Mouse (Mus musculus) MEL (cell line): Measurements from ENCODE around the gene Prrg2. TPM values are rescaled to one million over a fixed set of nuclear protein-coding genes. Genes with fewer than 3 reads are reported as not detected.

Experiments
- DNase-seq: peaks from one replicate; pipeline ENCODE4 v3.0.0; 2011; ENCODE audit warnings: low read depth, low spot score
- H3K27ac ChIP-seq: 2 replicates; pipeline ENCODE4 v1.5.1; 2012; ENCODE audit warnings: low read depth, mild to moderate bottlenecking, control low read depth, low read length, moderate library complexity; ENCODE audit not compliant: control insufficient read depth
- H3K27me3 ChIP-seq, 2 experiments: fragments of 150-350 bp in 1 of 2; sonication (generic) in 1 of 2; 2 replicates each; pipeline ENCODE4 v1.6.1; 2012; ENCODE audit warnings: low read length in 2 of 2, mild to moderate bottlenecking in 2 of 2, improper control_type of control experiment in 1 of 2, moderate library complexity in 1 of 2; ENCODE audit not compliant: insufficient read depth in 2 of 2, control insufficient read depth in 1 of 2
- H3K36me3 ChIP-seq, 2 experiments: 2 replicates each; pipeline ENCODE4 v1.6.1; 2012 to 2014; ENCODE audit warnings: low read length in 2 of 2, improper control_type of control experiment in 1 of 2, inconsistent platforms in 1 of 2, mild to moderate bottlenecking in 1 of 2; ENCODE audit not compliant: insufficient read depth in 2 of 2, control insufficient read depth in 1 of 2
- H3K4me1 ChIP-seq, 2 experiments: fragments of 150-350 bp in 1 of 2; sonication (generic) in 1 of 2; 2 replicates each; pipeline ENCODE4 v1.6.1; 2012; ENCODE audit warnings: low read length in 2 of 2, improper control_type of control experiment in 1 of 2, mild to moderate bottlenecking in 1 of 2; ENCODE audit not compliant: insufficient read depth in 2 of 2, control insufficient read depth in 1 of 2
- H3K4me3 ChIP-seq, 2 experiments: fragments of 150-350 bp in 1 of 2; sonication (generic) in 1 of 2; 2 replicates each; pipeline ENCODE4 v1.5.1; 2012; ENCODE audit warnings: low read depth in 2 of 2, low read length in 2 of 2, mild to moderate bottlenecking in 2 of 2, moderate library complexity in 2 of 2, control low read depth in 1 of 2, improper control_type of control experiment in 1 of 2; ENCODE audit not compliant: control insufficient read depth in 1 of 2, insufficient read depth in 1 of 2
- H3K79me2 ChIP-seq: 2 replicates; pipeline ENCODE4 v1.6.1; 2012; ENCODE audit warnings: mild to moderate bottlenecking, low read length, moderate library complexity; ENCODE audit not compliant: control insufficient read depth, poor library complexity, insufficient read depth
- H3K9ac ChIP-seq: 2 replicates; pipeline ENCODE4 v1.6.1; 2012; ENCODE audit warnings: low read depth, mild to moderate bottlenecking, control low read depth, low read length, moderate library complexity; ENCODE audit not compliant: control insufficient read depth, poor library complexity, severe bottlenecking
- H3K9me3 ChIP-seq: fragments of 150-350 bp; sonication (generic); replicated peaks from 2 replicates; pipeline ENCODE4 v1.6.1; 2012; ENCODE audit warnings: mild to moderate bottlenecking, low read length, improper control_type of control experiment, moderate library complexity; ENCODE audit not compliant: insufficient read depth
- CHD2 ChIP-seq: IDR thresholded peaks from 2 replicates; pipeline ENCODE4 v1.6.1; 2011; ENCODE audit warnings: low read length, improper control_type of control experiment
- CTCF ChIP-seq, 3 experiments: IDR thresholded peaks in 2 of 3; conservative IDR thresholded peaks in 1 of 3; 2 replicates each; pipeline ENCODE4 v1.5.1; 2011 to 2012; ENCODE audit warnings: low read length in 3 of 3, low read depth in 2 of 3, mild to moderate bottlenecking in 2 of 3, improper control_type of control experiment in 1 of 3, inconsistent platforms in 1 of 3, mixed read lengths in 1 of 3, moderate library complexity in 1 of 3; ENCODE audit not compliant: control insufficient read depth in 1 of 3, insufficient read depth in 1 of 3, poor library complexity in 1 of 3, severe bottlenecking in 1 of 3
- E2F4 ChIP-seq: IDR thresholded peaks from 2 replicates; pipeline ENCODE4 v1.6.1; 2011; ENCODE audit warnings: low read depth, low read length, improper control_type of control experiment, borderline replicate concordance
- EP300 ChIP-seq, 2 experiments: IDR thresholded peaks; 2 replicates each; pipeline ENCODE4 v1.6.1; 2011; ENCODE audit warnings: improper control_type of control experiment in 2 of 2, low read length in 2 of 2, low read depth in 1 of 2, mild to moderate bottlenecking in 1 of 2
- GABPA ChIP-seq: IDR thresholded peaks from 2 replicates; pipeline ENCODE4 v1.6.1; 2012; ENCODE audit warnings: low read depth, mild to moderate bottlenecking, inconsistent platforms, low read length, improper control_type of control experiment, moderate library complexity
- GATA1 ChIP-seq: IDR thresholded peaks from 2 replicates; pipeline ENCODE4 v1.6.1; 2011; ENCODE audit warnings: low read depth, low read length, improper control_type of control experiment
- HCFC1 ChIP-seq: IDR thresholded peaks from 2 replicates; pipeline ENCODE4 v1.6.1; 2012; ENCODE audit warnings: low read depth, mild to moderate bottlenecking, inconsistent platforms, low read length, improper control_type of control experiment, moderate library complexity
- KAT2A ChIP-seq: conservative IDR thresholded peaks from 2 replicates; pipeline ENCODE4 v1.6.1; 2012; ENCODE audit warnings: low read depth, low read length, improper control_type of control experiment, inconsistent platforms
- MAX ChIP-seq: IDR thresholded peaks from 2 replicates; pipeline ENCODE4 v1.6.1; 2011; ENCODE audit warnings: low read length, improper control_type of control experiment
- MEF2A ChIP-seq: IDR thresholded peaks from 2 replicates; pipeline ENCODE4 v1.6.1; 2014; ENCODE audit warnings: low read depth, mild to moderate bottlenecking, inconsistent platforms, low read length, improper control_type of control experiment; ENCODE audit not compliant: poor library complexity, insufficient replicate concordance, severe bottlenecking; ENCODE audit errors: extremely low read depth
- MXI1 ChIP-seq: IDR thresholded peaks from 2 replicates; pipeline ENCODE4 v1.6.1; 2011; ENCODE audit warnings: mild to moderate bottlenecking, low read depth, low read length, improper control_type of control experiment
- MYB ChIP-seq: IDR thresholded peaks from 2 replicates; pipeline ENCODE4 v1.6.1; 2011; ENCODE audit warnings: mild to moderate bottlenecking, low read depth, low read length, improper control_type of control experiment
- POLR2A ChIP-seq, 2 experiments: IDR thresholded peaks; 2 replicates each; pipeline ENCODE4 v1.6.1; 2011 to 2012; ENCODE audit warnings: low read length in 2 of 2, mild to moderate bottlenecking in 2 of 2, control low read depth in 1 of 2, improper control_type of control experiment in 1 of 2, low read depth in 1 of 2, moderate library complexity in 1 of 2; ENCODE audit not compliant: control insufficient read depth in 1 of 2, insufficient read depth in 1 of 2, poor library complexity in 1 of 2
- POLR2AphosphoS2 ChIP-seq: IDR thresholded peaks from 2 replicates; pipeline ENCODE4 v1.6.1; 2011; ENCODE audit warnings: low read length, improper control_type of control experiment
- POLR2AphosphoS5 ChIP-seq: IDR thresholded peaks from 2 replicates; pipeline ENCODE4 v1.6.1; 2012; ENCODE audit warnings: low read depth, borderline replicate concordance, mild to moderate bottlenecking, inconsistent platforms, low read length, moderate library complexity, mixed read lengths
- RAD21 ChIP-seq: IDR thresholded peaks from 2 replicates; pipeline ENCODE4 v1.6.1; 2011; ENCODE audit warnings: mild to moderate bottlenecking, low read depth, low read length, improper control_type of control experiment
- SMC3 ChIP-seq: IDR thresholded peaks from 2 replicates; pipeline ENCODE4 v1.6.1; 2011; ENCODE audit warnings: low read depth, low read length, improper control_type of control experiment
- UBTF ChIP-seq: IDR thresholded peaks from 2 replicates; pipeline ENCODE4 v1.6.1; 2012; ENCODE audit warnings: low read depth, mild to moderate bottlenecking, inconsistent platforms, low read length, improper control_type of control experiment, moderate library complexity, borderline replicate concordance; ENCODE audit not compliant: insufficient read depth
- USF2 ChIP-seq, 2 experiments: IDR thresholded peaks; 2 replicates each; pipeline ENCODE4 v1.6.1; 2011 to 2012; ENCODE audit warnings: improper control_type of control experiment in 2 of 2, low read length in 2 of 2, borderline replicate concordance in 1 of 2, inconsistent platforms in 1 of 2, low read depth in 1 of 2, mild to moderate bottlenecking in 1 of 2; ENCODE audit not compliant: insufficient read depth in 1 of 2
- ZKSCAN1 ChIP-seq: IDR thresholded peaks from 2 replicates; pipeline ENCODE4 v1.6.1; 2012; ENCODE audit warnings: low read depth, mild to moderate bottlenecking, inconsistent platforms, low read length, improper control_type of control experiment, moderate library complexity
- ZMIZ1 ChIP-seq: IDR thresholded peaks from 2 replicates; pipeline ENCODE4 v1.6.1; 2012; ENCODE audit warnings: low read depth, mild to moderate bottlenecking, inconsistent platforms, low read length, improper control_type of control experiment, moderate library complexity
- ZNF384 ChIP-seq: IDR thresholded peaks from 2 replicates; pipeline ENCODE4 v1.6.1; 2012; ENCODE audit warnings: low read depth, mild to moderate bottlenecking, inconsistent platforms, low read length, improper control_type of control experiment
- polyA plus RNA-seq, 2 experiments: library from polyadenylated mRNA; stranded (reverse) in 1 of 2; unstranded in 1 of 2; fragments of >175 nt in 1 of 2; fragments of >200 nt in 1 of 2; gene quantifications; 2 replicates each; pipeline versions ENCODE4 v1.2.1 to v1.2.4; 2012; ENCODE audit warnings: low replicate concordance in 2 of 2, low read depth in 1 of 2; ENCODE audit not compliant: insufficient read length in 2 of 2, insufficient read depth in 1 of 2, missing spikeins in 1 of 2
- total RNA-seq: library from RNA; depleted of rRNA; stranded (reverse); fragments of 300-350 nt; gene quantifications from 2 replicates; pipeline ENCODE4 v1.2.3, GENCODE M21; 2012

Prrg2 gene
- total and polyA plus RNA-seq, 3 experiments = 7.5 to 16.9 TPM; not detected in 1

- Histone ChIP-seq H3K36me3 (peaks cover 0 to 5% of the 10 kb centered on the region in 2 experiments; a peak in 2 of 4 replicates), H3K4me1 (no peaks in the 10 kb centered on the region), H3K27ac (no peak overlapping the region), H3K9ac (no peak overlapping the region), H3K27me3 (no peaks in the 10 kb centered on the region), H3K4me3 (no peak overlapping the region), H3K9me3 (no peaks in the 10 kb centered on the region), H3K79me2 (no peaks in the 10 kb centered on the region)
- TF ChIP-seq RAD21 (no peak), USF2 (IDR thresholded peaks at IDR 0.05; ENCODE audit: borderline replicate concordance in 1 of 2, insufficient read depth in 1 of 2, low read depth in 1 of 2, low read length in 2 of 2) (no peak), E2F4 (no peak), MAX (no peak), CHD2 (no peak), KAT2A (no peak), MEF2A (no peak), MYB (no peak), SMC3 (no peak), POLR2AphosphoS5 (no peak), HCFC1 (no peak), GATA1 (no peak)
- no peak for DNase-seq
Observed at GRCm38 (mm10) chr7:45036702-45037101, 25.8 kb downstream of the Prrg2 start.

GRCm38 (mm10) chr7:45035631-45036030 is 26.8 kb downstream of the Prrg2 start:
- no peaks in the 10 kb centered on the region for H3K4me1 ChIP-seq
- H3K36me3 ChIP-seq = peaks cover 0 to 5% of the 10 kb centered on the region in 2 experiments; a peak in 2 of 4 replicates
- peak; percentile 24 for DNase-seq
- H3K4me3 ChIP-seq = no peak overlapping the region
- H3K9me3 ChIP-seq = no peaks in the 10 kb centered on the region
- H3K27ac ChIP-seq = no peak overlapping the region
- no peaks in the 10 kb centered on the region for H3K27me3 ChIP-seq
- 0 out of 2 replicates have a peak, but pooled peaks have one; percentile 11 for TF ChIP-seq HCFC1
- no peak for TF ChIP-seq CTCF (IDR thresholded peaks at IDR 0.05 in 2 of 3, conservative IDR thresholded peaks at IDR 0.05 in 1 of 3; ENCODE audit: control insufficient read depth in 1 of 3, insufficient read depth in 1 of 3, low read depth in 2 of 3, low read length in 3 of 3, poor library complexity in 1 of 3, severe bottlenecking in 1 of 3)
- H3K79me2 ChIP-seq = no peaks in the 10 kb centered on the region
- no peak overlapping the region for H3K9ac ChIP-seq

GRCm38 (mm10) chr7:45033722-45034359 is 28.6 kb downstream of the Prrg2 start:
- Histone ChIP-seq H3K9me3 (no peaks in the 10 kb centered on the region), H3K9ac (no peak overlapping the region), H3K36me3 (peaks cover 0 to 5% of the 10 kb centered on the region in 2 experiments; a peak in 2 of 4 replicates), H3K79me2 (no peaks in the 10 kb centered on the region), H3K27me3 (no peaks in the 10 kb centered on the region), H3K27ac (no peak overlapping the region), H3K4me3 (no peak overlapping the region), H3K4me1 (no peaks in the 10 kb centered on the region)
- DNase-seq = no peak
- no peak for TF ChIP-seq POLR2A (IDR thresholded peaks at IDR 0.05; ENCODE audit: control insufficient read depth in 1 of 2, insufficient read depth in 1 of 2, low read depth in 1 of 2, low read length in 2 of 2, poor library complexity in 1 of 2)
- no peak for TF ChIP-seq GABPA
- TF ChIP-seq ZMIZ1 = no peak
- no peak for TF ChIP-seq USF2 (IDR thresholded peaks at IDR 0.05; ENCODE audit: borderline replicate concordance in 1 of 2, insufficient read depth in 1 of 2, low read depth in 1 of 2, low read length in 2 of 2)
- TF ChIP-seq CTCF (IDR thresholded peaks at IDR 0.05 in 2 of 3, conservative IDR thresholded peaks at IDR 0.05 in 1 of 3; ENCODE audit: control insufficient read depth in 1 of 3, insufficient read depth in 1 of 3, low read depth in 2 of 3, low read length in 3 of 3, poor library complexity in 1 of 3, severe bottlenecking in 1 of 3) = no peak
- TF ChIP-seq MAX = no peak
- TF ChIP-seq MEF2A = no peak
- TF ChIP-seq SMC3 = no peak
- no peak for TF ChIP-seq UBTF
- TF ChIP-seq EP300 (IDR thresholded peaks at IDR 0.05; ENCODE audit: low read depth in 1 of 2, low read length in 2 of 2) = no peak
- no peak for TF ChIP-seq MXI1
- TF ChIP-seq ZKSCAN1 = no peak
- no peak for TF ChIP-seq ZNF384
- TF ChIP-seq POLR2AphosphoS2 = no peak
- no peak for TF ChIP-seq RAD21
